Mouse (Mus musculus) layer of hippocampus, postnatal 14 days (tissue): Measurements from ENCODE around the gene Vps13a. TPM values are rescaled to one million over a fixed set of nuclear protein-coding genes. Genes with fewer than 3 reads are reported as not detected.
"Not testable (repeated sequence)": the region's sequence is repeated elsewhere in the genome, so short reads cannot be mapped to it uniquely, and the experiment has no call there.

Source experiments
- DNase-seq, 2 experiments: peaks; one replicate each; pipeline ENCODE4 v3.0.0; 2021 to 2022; ENCODE audit warnings: low spot score in 2 of 2, mixed read lengths in 1 of 2
- long read RNA-seq, 2 experiments: library from polyadenylated mRNA; stranded (forward); transcript quantifications; one replicate each; pipeline ENCODE4 v2.0.0; 2021
- total RNA-seq, 2 experiments: library from RNA; stranded (reverse); gene quantifications; 2 replicates each; pipeline ENCODE4 v1.2.3; 2021

Vps13a gene
- 10 to 100 TPM; 52.8 to 54.9 TPM for total RNA-seq
- long read RNA-seq, experiment 1, partial matches to known transcripts: 0 of 1 reads
- long read RNA-seq, experiment 1, other reads (novel, unspliced or antisense): 1 of 1 reads
- long read RNA-seq, experiment 2, partial matches to known transcripts: 2 of 3 reads
- long read RNA-seq, experiment 2, other reads (novel, unspliced or antisense): 1 of 3 reads

DNA sequence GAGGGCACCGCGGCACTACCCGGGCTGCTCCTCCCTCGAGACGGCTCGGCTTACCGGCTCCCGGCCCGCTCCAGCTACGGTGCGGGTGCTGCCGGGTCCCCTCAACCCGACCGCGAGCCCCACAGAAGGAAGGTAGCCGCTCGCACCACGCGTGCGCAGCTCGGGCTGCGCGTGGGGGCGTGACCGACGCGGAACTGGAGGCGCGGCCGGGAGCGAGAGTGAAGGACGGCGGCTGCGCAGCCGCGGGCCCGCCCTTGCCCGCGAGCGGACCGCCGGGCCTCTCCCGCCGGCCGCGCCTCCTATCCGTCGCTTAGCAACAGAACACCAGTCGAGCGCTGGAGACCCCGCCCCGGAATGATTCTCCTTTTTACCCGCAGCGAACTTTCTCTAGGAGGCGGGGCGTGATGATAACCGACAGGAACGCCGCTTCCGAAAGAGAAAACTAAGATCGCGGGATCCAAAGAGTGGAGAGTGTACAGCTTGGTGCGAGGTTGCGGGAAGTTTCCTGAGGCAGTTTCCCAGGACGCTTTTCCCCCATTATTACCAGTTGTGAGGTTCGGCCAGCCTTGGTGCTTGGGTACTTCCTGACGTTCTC is at the start of gene Vps13a:
Gene Vps13a (minus strand): TSS at position 144 of the 595 bp plus-strand sequence.
- peak; percentile 81 to 88 for DNase-seq

DNA sequence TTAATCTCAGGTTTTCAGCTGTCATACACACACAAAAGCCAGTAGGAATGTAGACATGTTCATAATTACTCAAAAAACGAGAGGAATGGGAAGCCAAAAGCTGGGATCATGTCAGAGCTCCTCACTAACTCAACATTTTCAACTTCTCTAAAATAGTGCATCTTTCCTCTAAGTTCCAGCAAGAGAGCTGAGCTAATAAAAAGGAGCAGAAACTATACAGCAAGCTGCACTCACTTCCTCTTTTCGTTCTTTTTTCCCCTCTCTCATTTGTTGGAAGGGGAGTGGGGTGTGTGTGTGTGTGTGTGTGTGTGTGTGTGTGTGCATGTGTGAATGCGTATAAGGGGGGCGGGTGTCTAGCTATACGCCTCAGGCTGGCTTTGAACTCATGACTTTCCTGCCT is 46.9 kb upstream of the Vps13a start:
- no peak for DNase-seq

DNA sequence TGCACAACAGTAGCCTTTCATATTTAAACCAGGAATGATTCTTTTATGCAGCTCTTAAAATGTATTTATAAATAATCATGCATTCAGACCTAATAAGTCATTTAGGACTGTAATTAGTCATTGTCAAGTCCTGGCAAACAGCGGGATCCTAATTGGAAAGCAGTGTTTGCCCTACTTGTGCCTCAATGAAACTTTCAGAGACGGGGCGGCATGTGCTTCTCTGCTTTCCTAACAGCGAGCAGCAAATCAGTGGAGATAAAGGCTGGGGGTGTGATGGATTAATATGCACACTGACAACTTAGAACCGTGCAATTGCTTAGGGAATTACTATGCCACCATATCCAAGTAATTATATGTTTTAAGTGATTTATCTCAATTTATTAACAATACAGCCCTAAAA is 44.5 kb upstream of the Vps13a start:
- DNase-seq: no peak

DNA sequence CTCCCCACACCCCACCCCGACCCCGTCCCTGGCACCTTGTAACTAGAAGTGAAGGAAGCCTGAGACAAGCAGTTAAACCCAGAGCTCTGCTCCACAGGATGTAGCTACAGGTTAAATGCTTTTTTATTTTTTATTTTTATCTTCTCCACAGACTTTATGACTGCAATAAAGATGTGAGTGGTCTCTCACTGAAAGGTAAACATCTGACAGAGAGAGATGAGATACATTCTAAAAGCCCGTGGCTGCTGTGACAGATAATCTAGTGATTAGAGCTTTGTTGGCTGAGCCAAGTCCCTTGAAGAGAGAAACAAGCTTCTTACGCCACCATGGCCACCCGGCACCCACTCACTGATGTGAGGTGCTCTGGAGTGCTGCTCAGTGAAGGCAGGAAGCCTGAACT is 34.1 kb upstream of the Vps13a start:
- DNase-seq: no peak

DNA sequence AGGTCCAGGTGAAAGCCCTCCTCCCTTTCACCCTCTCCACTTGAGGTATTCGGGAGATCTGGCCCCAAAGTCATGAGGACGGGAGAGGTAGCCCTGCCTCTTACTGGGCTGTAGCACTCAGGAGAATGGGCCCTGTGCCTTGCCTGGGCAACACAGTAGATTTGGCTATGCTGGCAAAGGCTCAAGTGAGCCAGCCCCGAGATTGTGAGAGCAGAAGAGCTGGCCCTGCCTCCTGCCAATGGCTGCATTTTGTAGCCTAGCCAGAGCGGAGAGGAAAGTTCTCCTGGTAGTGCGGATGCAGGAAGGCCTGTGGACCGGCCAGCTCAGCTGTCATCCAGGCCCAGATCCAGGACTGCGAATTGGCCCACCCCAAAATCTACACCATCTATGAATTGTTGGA is 32.6 kb upstream of the Vps13a start:
- peak in 1 of 2 experiments; percentile 4 for DNase-seq

DNA sequence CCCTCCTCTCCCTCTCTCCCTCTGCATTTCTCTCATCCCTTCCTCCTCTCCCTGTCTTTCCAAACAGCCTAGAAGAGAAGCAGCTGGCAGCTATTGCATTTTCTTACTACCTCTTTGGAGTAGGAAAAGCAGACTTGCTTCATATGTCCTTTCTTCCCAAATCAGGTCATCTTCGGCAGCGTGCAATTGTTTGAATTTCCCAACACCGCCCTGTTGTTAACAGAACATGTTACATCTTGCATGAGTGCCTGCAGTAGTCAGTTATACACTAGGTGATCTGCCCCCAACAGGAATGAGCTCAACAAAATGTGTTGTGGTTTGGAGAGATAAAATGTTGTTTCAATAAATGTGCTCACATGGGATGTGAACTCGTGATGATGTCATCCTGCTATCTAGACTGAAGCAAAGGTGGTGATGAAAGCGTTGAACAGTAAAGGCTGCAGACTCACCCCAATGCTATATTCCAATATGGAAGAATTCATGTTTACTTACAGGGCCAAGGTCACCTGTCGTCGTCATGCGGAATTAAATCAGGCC is 31.4 kb upstream of the Vps13a start:
- no peak for DNase-seq

DNA sequence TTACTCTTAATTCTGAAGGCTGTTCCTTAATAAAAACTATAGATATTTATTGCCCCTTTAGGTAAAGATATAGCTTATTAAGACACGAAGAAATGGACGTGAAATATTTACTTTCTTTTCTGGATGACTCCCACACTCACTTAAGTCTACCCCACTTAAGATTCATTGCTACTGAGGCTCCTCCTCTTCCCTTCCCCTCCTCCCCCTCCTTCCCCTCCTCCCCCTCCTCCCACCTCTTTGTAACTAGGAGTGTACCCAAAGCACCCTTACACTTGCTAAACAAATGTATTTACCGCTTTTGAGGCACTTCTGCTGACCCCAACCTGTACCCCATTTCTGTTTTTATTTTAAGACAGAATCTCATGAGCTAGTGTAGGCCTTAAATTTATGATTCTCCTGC is 24.4 kb upstream of the Vps13a start:
- DNase-seq: no peak

DNA sequence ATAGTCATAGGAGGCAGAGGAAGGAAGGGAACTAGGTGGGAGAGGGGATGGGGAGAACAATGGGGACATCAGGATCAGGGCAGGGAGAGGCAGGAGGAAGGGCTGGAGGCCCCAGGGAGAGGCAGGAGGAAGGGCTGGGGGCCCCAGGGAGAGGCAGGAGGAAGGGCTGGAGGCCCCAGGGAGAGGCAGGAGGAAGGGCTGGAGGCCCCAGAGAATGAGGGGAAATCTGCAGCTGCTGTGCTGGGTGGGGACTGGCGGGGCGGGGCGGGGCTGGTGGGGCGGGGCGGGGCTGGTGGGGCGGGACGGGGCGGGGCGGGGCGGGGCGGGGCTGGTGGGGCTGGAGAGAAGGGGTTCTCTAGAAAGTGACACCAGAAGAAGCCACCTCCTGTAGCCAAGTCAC is 23.8 kb upstream of the Vps13a start:
- DNase-seq: no peak

DNA sequence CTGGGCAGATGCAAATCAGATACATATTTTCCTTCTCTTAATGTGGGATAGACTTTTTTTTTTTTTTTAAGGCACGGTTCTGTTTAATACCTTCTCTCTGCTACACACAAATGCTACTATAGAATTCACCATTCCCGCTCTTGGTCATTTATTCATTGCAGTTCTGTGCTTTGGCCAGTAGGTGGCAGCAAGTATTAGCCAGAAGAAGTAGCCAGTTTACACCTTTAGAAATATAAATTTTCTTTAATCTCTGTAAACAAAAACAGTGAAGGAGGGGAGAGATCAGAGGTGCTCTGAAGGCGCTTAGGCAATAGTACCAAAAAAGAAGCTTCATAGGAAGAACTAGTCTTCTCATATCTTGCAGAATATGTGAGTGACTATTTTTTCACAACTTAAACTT is 22.0 kb upstream of the Vps13a start:
- DNase-seq: peak in 1 of 2 experiments; percentile 50

DNA sequence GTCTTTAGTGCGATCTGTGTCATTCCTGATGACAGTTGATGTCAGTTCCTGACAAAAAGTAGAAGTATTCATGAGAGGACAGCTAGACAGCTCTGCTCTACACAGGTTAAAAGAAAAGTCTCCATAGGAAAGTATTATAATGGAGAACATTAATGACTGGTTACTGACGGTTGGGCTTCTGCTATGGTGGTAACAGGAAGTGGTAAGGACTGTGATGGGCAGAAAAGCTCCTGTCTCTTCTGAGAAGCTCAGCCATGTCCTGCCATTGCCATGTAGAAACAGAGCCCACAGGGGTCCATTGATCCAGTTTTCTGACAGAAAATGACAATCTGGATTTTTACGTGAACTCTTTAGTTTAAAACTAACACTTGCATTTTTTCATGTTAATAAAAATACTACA is 21.4 kb upstream of the Vps13a start:
- DNase-seq: no peak

DNA sequence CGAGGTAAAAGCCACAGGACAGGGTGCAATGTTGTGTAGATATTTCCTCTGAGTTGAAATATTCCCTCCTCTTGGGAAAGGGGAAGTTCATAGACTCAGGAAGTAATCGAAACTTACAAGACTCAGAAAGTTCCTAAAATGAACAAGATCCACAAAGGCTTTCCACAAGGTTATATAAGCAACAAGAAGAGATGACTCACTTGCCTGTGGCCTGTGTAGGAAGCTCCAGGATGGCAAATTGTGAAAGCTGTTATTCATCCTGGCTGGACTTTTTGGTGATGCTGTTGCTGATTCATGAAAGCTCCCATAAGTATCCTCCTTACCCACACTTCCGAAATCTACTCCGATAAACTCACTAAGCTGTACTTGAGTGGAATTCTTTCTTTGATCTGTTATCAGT is 17.2 kb upstream of the Vps13a start:
- no peak for DNase-seq

DNA sequence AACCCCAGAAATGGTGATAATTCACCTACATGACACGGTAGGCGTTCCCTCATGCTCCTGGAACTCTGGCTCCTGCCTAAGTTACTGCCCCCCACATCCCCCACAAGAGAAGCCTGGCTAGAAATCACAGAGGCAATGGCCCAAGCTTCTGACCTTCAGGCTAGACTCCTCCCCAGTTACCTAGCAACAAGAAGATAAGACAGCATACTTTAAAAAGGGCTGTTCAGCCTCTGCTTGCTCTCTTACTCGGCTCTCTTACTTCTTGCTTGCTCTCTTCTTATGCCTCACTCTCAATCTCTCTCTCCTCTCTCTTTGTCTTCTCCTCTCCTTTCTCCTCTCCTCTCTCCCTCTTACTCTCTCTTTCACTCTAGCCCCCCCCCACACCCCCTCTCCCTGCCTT is 13.8 kb upstream of the Vps13a start:
- DNase-seq: not testable (repeated sequence)

DNA sequence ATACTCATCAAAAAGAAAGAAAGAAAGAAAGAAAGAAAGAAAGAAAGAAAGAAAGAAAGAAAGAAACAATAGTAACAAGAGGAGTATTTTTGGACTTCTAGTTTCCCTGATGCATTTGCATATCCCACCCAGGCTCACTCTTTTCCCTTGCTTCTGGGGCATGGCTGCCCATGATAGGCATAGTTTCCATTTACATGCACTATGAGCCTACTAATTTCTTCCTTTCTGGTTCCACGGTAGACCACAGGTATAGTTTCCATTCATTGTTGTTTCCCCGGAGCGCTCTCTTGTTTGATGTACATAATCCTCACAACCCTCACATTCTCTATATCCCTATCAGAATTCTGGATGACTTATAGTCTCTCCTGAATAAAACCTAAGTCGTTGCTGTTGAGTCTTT is 9.2 kb upstream of the Vps13a start:
- no peak for DNase-seq

DNA sequence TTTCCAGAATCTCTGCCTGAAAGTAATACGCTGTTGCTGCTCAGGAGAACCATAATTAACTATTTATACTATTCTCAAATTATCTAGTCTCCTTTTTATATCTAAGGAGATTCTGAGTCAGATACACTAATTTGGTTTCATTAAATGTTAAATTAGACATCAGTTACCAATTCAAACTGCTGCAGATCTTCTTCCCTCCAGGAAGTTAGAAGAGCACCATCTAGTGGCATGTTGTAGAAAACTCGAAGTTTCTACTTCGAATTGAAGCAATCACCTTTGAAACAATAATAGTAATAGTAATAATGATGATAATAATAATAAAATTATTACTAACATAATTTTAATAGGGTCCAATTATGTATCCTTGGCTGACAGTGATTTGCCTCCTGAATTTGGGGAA is 4.1 kb upstream of the Vps13a start:
- DNase-seq: peak in 1 of 2 experiments; percentile 20

DNA sequence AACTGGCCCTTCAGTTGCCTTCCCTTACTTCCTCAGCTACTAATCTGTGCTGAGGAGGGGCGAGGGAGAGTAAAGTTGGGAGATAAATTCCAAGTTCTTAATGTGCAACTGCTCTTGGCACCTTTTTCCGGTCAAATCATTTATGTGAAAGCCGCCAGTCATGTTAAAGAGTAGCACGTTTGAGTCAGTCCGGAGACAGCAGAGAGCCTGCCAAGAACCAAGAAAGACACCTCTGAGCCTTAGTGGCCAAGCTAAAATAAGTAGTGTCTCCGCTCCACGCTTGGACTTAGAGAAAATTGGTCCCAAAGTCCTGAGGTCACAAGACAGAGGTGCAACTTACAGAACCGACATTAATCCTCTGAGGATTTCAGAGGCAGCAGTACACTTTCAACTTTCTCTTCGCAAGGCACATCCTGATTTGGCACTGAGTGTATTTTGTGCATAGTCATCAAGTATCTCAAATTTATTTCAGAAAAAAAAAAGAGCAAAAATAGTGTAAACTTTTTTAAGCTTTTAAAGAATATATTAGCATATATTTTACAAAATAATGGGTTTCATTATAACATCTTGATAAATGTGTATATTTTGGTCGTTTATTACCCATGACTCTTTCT is 780 bp upstream of the Vps13a start:
- DNase-seq: peak in 1 of 2 experiments; percentile 23

DNA sequence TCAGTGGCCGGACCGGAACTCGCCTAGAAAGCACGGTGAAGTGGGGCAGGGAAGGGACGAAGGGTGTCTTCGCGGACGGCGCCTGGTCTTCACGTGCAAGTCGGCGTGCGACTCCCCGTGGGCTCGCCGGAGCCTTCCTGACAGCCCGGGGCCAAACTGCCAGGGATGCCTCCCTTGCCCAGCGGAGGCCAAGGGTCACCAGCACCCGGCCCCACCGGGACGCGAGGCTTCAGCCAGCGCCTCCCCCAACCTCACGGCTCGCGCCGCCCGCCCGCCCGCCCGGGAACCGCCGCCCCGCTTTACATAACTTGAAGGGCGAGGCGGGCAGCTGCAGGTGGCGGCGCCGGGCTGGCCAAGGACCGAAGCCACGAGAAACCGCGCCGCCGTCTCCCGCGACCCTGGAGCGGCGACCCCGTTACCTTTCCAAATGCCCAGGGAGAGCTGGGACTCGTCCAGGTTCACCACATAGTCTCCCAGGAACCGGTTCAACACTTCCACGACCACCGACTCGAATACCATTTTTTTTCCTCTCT is 416 bp downstream of the Vps13a start:
- peak in 1 of 2 experiments; percentile 10 for DNase-seq

DNA sequence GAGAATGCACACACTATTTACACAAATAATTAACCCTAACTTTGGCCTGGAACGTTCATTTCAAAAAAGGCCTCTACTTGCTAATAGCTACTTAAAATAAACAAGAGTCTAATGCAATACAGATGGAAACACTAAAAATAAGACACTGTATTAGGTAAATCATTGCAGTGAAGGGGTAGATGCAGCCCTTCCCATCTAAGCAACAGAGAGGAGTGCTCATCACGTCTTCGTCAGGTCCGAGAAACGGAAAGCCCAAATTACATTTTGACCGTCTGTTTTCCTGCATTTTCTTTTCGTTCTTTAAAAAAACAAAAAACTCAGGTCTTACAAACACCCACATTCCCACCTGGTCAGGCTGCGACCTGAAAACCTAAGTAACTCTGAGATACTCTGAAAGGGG is 947 bp downstream of the Vps13a start:
- no peak for DNase-seq

DNA sequence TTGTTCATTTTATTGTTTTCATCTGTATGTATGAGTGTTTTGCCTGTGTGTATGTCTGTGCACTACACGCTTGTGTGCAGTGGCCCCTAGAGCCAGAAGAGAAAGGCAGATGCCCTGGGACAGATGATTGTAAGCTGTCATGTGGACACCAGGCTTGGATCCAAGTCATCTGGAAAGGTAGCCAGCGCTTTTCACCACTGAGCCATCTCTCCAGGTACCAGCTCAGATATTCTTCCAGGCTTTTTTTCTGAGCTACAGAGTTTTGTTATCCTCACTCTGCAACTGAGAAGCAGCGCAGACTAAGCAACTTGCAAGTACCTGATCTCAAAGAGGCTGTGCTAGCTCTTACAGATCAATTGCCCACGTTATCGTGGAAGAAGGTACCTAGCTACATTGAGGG is 1.5 kb downstream of the Vps13a start:
- no peak for DNase-seq

DNA sequence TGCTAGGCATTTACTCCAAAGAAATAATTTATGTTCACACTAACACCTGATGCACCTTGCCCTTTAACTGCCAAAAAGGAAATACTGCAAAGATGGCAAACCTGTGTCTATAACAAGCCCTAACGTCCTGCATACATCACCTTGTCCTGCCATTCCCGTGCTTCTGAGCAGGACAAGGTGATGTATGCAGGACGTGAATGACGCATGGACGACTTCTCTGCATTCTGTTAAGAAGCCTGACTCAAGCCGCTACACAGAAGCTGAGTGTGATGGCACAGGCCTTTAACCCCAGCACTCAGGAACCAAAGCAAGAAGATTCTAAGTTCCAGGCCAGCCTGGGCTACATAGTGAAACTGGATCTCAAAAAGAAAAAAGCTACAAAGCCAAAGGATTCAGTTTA is 2.2 kb downstream of the Vps13a start:
- DNase-seq: no peak

DNA sequence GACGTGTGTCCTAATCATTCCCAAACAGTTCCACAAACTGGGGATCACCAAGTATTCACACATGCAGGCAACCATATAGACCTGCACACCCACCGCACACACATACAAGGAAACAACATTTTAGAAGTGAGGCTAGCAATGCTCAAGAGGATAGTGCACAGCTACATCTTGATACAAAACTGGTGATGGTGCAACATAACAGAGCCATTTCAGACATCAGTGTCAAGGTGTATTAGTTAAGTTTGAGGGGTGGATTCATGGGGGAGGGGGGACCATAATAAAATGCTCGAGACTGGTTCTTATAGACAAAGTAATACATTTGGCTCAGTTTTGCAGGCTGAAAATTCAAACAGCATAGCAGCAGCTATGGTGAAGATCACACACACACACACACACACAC is 2.8 kb downstream of the Vps13a start:
- DNase-seq: no peak

DNA sequence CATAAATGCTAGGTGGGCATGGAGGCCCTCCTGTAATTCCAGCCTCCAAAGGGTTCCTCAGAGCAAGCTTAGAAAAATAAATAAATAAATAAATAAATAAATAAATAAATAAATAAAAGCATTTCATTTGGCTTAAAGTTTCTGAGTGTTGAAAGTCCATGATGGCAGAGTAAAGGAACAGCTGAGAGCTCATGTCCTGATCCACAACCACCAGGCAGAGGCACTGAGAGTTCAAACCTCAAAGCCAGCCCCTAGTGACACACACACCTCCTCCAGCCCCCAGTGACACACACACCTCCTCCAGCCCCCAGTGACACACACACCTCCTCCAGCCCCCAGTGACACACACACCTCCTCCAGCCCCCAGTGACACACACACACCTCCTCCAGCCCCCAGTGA is 3.3 kb downstream of the Vps13a start:
- DNase-seq: not testable (repeated sequence)

DNA sequence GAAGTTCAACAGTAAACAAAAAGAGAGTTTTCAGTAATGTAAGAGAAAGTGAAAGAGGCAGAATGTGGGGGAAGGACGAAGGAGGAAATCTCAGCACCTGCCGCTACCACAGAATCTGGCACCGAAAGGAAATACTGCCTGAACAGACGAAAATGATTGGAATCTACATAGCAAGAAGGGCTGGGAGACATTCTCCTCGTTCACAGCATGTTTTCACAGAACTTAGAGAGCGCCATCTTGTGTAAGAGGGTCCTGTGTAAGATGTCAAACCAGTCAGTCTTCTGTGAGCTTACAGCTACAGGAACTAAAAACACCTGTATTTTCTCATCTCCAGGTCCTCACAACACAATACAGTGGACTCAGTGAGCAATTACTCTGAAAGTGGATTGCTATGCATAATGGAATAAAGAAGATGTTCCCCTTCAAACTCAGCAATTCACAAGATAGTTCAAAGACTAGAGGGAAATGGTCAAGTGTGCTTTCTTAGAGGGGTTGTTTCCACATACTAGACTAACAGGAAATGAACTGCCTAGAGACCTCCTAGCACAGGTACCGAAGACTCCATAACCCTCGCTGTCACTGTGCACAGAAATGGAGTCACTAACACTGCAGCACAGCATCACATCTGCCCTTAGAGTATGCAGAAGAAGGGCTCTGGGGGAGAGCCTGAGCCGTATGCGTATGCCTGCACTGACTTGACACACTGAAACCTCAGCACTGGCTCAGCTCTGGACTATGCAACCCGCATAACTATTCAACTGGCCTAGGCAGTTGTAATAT is 7.3 kb downstream of the Vps13a start:
- no peak for DNase-seq
